Mouse (Mus musculus) stomach, postnatal 0 days (tissue): ENCODE measurements around the gene Nme1. TPM values are rescaled to one million over a fixed set of nuclear protein-coding genes. Genes with fewer than 3 reads are reported as not detected.

Experiments
- ATAC-seq: fragments of 200-750 bp; cut with Nextera tagmentation; 2 replicates; pipeline ENCODE4 v1.8.0; 2017; ENCODE audit not compliant: low FRiP score, low TSS enrichment
- DNase-seq: peaks from one replicate; pipeline ENCODE4 v3.0.0-alpha.2; 2016; ENCODE audit warnings: low spot score
- H3K27ac ChIP-seq: fragments of 300-500 bp; sonication (generic); replicated peaks from 2 replicates; pipeline ENCODE4 v1.5.1; 2014; ENCODE audit warnings: mild to moderate bottlenecking, control low read depth
- H3K27me3 ChIP-seq: fragments of 300-500 bp; sonication (generic); 2 replicates; pipeline ENCODE4 v1.6.1; 2014; ENCODE audit warnings: low read length; ENCODE audit not compliant: control insufficient read depth, insufficient read depth
- H3K36me3 ChIP-seq: fragments of 300-500 bp; sonication (generic); 2 replicates; pipeline ENCODE4 v1.6.1; 2014; ENCODE audit warnings: low read length, mixed read lengths; ENCODE audit not compliant: control insufficient read depth, insufficient read depth
- H3K4me1 ChIP-seq: fragments of 300-500 bp; sonication (generic); replicated peaks from 2 replicates; pipeline ENCODE4 v1.6.1; 2014; ENCODE audit warnings: antibody characterized with exemption; ENCODE audit not compliant: control insufficient read depth, insufficient read depth
- H3K4me2 ChIP-seq: fragments of 300-500 bp; sonication (generic); replicated peaks from 2 replicates; pipeline ENCODE4 v1.6.1; 2014; ENCODE audit warnings: low read depth, mild to moderate bottlenecking, control low read depth, moderate library complexity
- H3K4me3 ChIP-seq: fragments of 300-500 bp; sonication (generic); 2 replicates; pipeline ENCODE4 v1.5.1; 2014; ENCODE audit warnings: low read depth, low read length, control low read depth
- H3K9ac ChIP-seq: fragments of 300-500 bp; sonication (generic); 2 replicates; pipeline ENCODE4 v1.6.1; 2014; ENCODE audit warnings: mild to moderate bottlenecking, low read length, control low read depth, mixed read lengths
- H3K9me3 ChIP-seq: fragments of 300-500 bp; sonication (generic); 2 replicates; pipeline ENCODE4 v1.6.1; 2016; ENCODE audit warnings: low read length; ENCODE audit not compliant: control insufficient read depth
- CTCF ChIP-seq: IDR thresholded peaks from 2 replicates; pipeline ENCODE4 v1.5.1; 2016; ENCODE audit warnings: antibody characterized with exemption, low read depth, mild to moderate bottlenecking, moderate library complexity
- EP300 ChIP-seq: optimal IDR thresholded peaks from 2 replicates; pipeline ENCODE3; 2016; ENCODE audit warnings: antibody characterized with exemption
- WGBS: fragments of 180-500 bp; shearing (Covaris S2); extraction: QIAGEN DNeasy Blood & Tissue Kit; methylation state at CpG from one replicate; pipeline ENCODE4 v1.1.7; 2014; 5-methylcytosine and 5-hydroxymethylcytosine counted together
- polyA plus RNA-seq: library from polyadenylated mRNA; unstranded; fragments of >200 nt; fragmentation: Nextera tagmentation; extraction: Ambion mirVana; gene quantifications from 2 replicates; pipeline ENCODE4 v1.2.1, GENCODE M21; 2015

Gene Nme1
- polyA plus RNA-seq, 1 experiment from 2014 or later, result 106 TPM

- H3K36me3 ChIP-seq, result 0 out of 2 replicates have a peak, but pooled peaks cover 5% of the 10 kb centered on the region
- no peak overlapping the region for H3K27ac ChIP-seq
- no peak overlapping the region for H3K4me3 ChIP-seq
- no peaks in the 10 kb centered on the region for H3K4me1 ChIP-seq
- H3K9me3 ChIP-seq, result no peaks in the 10 kb centered on the region
- TF ChIP-seq EP300 (no peak), CTCF (no peak)
- ATAC-seq (no peak), DNase-seq (no peak)
- no peaks in the 10 kb centered on the region for H3K27me3 ChIP-seq
- no peak overlapping the region for H3K4me2 ChIP-seq
- WGBS, result 68% methylated on average over 1 of the region's 1 CpGs
- no peak overlapping the region for H3K9ac ChIP-seq
Observed at GRCm38 (mm10) chr11:93969799-93970198, 1.5 kb upstream of the Nme1 start.

- no peak for ATAC-seq
- WGBS, result 88% methylated on average over 6 of the region's 6 CpGs
- Histone ChIP-seq H3K9ac (no peak overlapping the region), H3K36me3 (0 out of 2 replicates have a peak, but pooled peaks cover 5% of the 10 kb centered on the region), H3K9me3 (no peaks in the 10 kb centered on the region), H3K4me1 (no peaks in the 10 kb centered on the region), H3K27me3 (no peaks in the 10 kb centered on the region), H3K4me2 (no peak overlapping the region), H3K27ac (no peak overlapping the region), H3K4me3 (no peak overlapping the region)
- no peak for DNase-seq
- no peak for TF ChIP-seq CTCF
- no peak for TF ChIP-seq EP300
Observed at GRCm38 (mm10) chr11:93969171-93969570, 850 bp upstream of the Nme1 start.

- ATAC-seq, result no peak
- Histone ChIP-seq H3K36me3 (0 out of 2 replicates have a peak, but pooled peaks cover 5% of the 10 kb centered on the region), H3K9ac (no peak overlapping the region), H3K27ac (no peak overlapping the region), H3K27me3 (no peaks in the 10 kb centered on the region), H3K9me3 (no peaks in the 10 kb centered on the region), H3K4me3 (no peak overlapping the region), H3K4me1 (no peaks in the 10 kb centered on the region), H3K4me2 (peak overlapping the region; percentile 38)
- TF ChIP-seq EP300, result no peak
- no peak for TF ChIP-seq CTCF
- no peak for DNase-seq
- 33% methylated on average over 6 of the region's 6 CpGs for WGBS
Observed at GRCm38 (mm10) chr11:93968848-93969128, 467 bp upstream of the Nme1 start.

DNA sequence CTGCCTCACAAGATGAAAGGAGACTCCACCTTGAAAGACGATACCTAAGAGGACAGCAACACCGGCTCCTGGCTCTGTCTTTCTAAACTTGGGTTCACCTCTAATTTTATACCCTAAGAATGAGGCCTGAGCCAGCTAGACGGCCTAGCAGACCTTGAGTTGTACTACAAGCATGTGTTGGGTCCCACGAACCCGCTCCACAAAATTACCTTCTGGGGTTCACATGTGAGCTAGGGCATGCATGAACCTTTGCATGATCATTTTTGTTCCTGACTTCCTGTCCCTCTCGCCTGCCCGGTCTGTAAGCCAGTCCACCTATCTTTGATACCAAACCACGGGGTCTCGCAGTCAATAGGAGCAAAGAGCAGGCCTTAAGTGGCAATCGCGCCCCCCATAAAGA lies 940 bp downstream of the Nme1 start:
- Histone ChIP-seq H3K27ac (peak overlapping the region; percentile 77), H3K4me2 (peak overlapping the region; percentile 78), H3K4me3 (peak overlapping the region; percentile 70), H3K9me3 (no peaks in the 10 kb centered on the region), H3K36me3 (0 out of 2 replicates have a peak, but pooled peaks cover 9% of the 10 kb centered on the region), H3K9ac (peak overlapping the region; percentile 69), H3K27me3 (no peaks in the 10 kb centered on the region), H3K4me1 (no peaks in the 10 kb centered on the region)
- DNase-seq (no peak), ATAC-seq (no peak)
- 2% methylated on average over 11 of the region's 11 CpGs for WGBS
- TF ChIP-seq EP300 (no peak), CTCF (no peak)

DNA sequence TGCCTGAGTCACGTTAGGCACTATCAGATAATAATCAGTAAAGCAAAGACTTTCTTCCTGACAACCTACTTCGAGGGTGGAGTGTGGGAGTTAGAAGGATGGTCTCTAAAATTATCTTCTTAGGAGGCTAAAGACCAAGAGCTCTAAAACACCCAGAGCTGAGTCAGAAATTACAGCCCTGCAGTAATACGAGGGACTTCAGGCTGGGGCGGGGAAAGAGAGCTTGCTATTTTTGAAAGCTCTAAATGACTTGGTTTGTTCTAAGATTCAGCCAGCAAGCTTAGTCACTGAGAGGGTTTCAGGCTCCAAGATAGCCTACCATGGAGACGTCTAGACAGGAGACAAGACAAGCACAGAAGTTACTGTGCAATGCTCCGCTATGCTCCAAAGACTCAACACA lies 2.9 kb downstream of the Nme1 start:
- Histone ChIP-seq H3K27me3 (no peaks in the 10 kb centered on the region), H3K36me3 (peaks cover 9% of the 10 kb centered on the region; the same call in 1 of the 2 replicates), H3K4me2 (no peak overlapping the region), H3K4me1 (no peaks in the 10 kb centered on the region), H3K9ac (no peak overlapping the region), H3K27ac (no peak overlapping the region), H3K4me3 (no peak overlapping the region), H3K9me3 (no peaks in the 10 kb centered on the region)
- WGBS, result 83% methylated on average over 6 of the region's 6 CpGs
- DNase-seq, result no peak
- no peak for ATAC-seq
- TF ChIP-seq CTCF, result no peak
- no peak for TF ChIP-seq EP300

DNA sequence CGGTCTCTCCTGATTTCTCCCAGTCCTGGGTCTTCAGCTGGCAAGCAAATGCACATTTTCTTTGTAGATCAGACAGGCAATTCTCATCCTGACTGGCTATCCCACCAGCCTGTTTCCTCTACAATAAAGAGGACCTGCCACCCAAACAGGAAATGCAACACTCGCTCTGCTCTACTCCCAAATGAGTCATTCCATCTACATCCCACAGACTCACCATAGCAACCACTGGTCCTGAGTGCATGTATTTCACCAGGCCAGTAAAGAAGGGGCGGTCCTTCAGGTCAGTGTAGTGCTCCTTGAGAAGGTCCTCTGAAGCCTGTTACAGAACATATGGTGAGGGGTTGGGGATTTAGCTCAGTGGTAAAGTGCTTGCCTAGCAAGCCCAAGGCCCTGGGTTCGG lies 5.3 kb downstream of the Nme1 start:
- Histone ChIP-seq H3K4me3 (no peak overlapping the region), H3K27ac (no peak overlapping the region), H3K36me3 (peaks cover 9% of the 10 kb centered on the region; the same call in 1 of the 2 replicates), H3K9me3 (no peaks in the 10 kb centered on the region), H3K4me2 (no peak overlapping the region), H3K4me1 (no peaks in the 10 kb centered on the region), H3K9ac (no peak overlapping the region), H3K27me3 (no peaks in the 10 kb centered on the region)
- ATAC-seq (no peak), DNase-seq (no peak)
- WGBS, result 83% methylated on average over 4 of the region's 4 CpGs
- no peak for TF ChIP-seq EP300
- no peak for TF ChIP-seq CTCF
